Mouse (Mus musculus): Measurements from ENCODE around the gene Mak. TPM values are rescaled to one million over a fixed set of nuclear protein-coding genes. Genes with fewer than 3 reads are reported as not detected.
A peak's percentile ranks its signal among the peaks of the same experiment; 100 is the strongest.

The Mak gene
- total and polyA plus RNA-seq, 3 experiments: not detected

- Histone ChIP-seq H3K27ac (ENCODE audit: control insufficient read depth, low read depth, low read length) (no peak overlapping the region), H3K9ac (ENCODE audit: control insufficient read depth, low read depth, low read length, poor library complexity, severe bottlenecking) (no peak overlapping the region), H3K27me3 (ENCODE audit: control insufficient read depth in 1 of 2, insufficient read depth in 2 of 2, low read length in 2 of 2) (peaks cover 15 to 17% of the 10 kb centered on the region in 2 experiments), H3K9me3 (replicated peaks; ENCODE audit: insufficient read depth, low read length) (no peaks in the 10 kb centered on the region), H3K79me2 (ENCODE audit: control insufficient read depth, insufficient read depth, low read length, poor library complexity) (no peaks in the 10 kb centered on the region), H3K4me1 (ENCODE audit: control insufficient read depth in 1 of 2, insufficient read depth in 2 of 2, low read length in 2 of 2) (no peaks in the 10 kb centered on the region), H3K36me3 (ENCODE audit: control insufficient read depth in 1 of 2, insufficient read depth in 2 of 2, low read length in 2 of 2) (no peaks in the 10 kb centered on the region), H3K4me3 (ENCODE audit: control insufficient read depth in 1 of 2, insufficient read depth in 1 of 2, low read depth in 2 of 2, low read length in 2 of 2) (no peak overlapping the region)
- TF ChIP-seq MEF2A (IDR thresholded peaks at IDR 0.05; ENCODE audit: extremely low read depth, insufficient replicate concordance, low read depth, low read length, poor library complexity, severe bottlenecking) (no peak), RCOR1 (IDR thresholded peaks at IDR 0.05; ENCODE audit: low read depth, low read length) (no peak), HCFC1 (IDR thresholded peaks at IDR 0.05; ENCODE audit: low read depth, low read length) (no peak), TBP (IDR thresholded peaks at IDR 0.05; ENCODE audit: low read depth, low read length) (no peak), ETS1 (IDR thresholded peaks at IDR 0.05; ENCODE audit: low read depth, low read length) (no peak), JUND (IDR thresholded peaks at IDR 0.05; ENCODE audit: low read depth, low read length) (no peak), TAL1 (IDR thresholded peaks at IDR 0.05; ENCODE audit: low read length) (no peak), NRF1 (IDR thresholded peaks at IDR 0.05; ENCODE audit: insufficient read depth, low read depth, low read length, poor library complexity, severe bottlenecking) (no peak), ZNF384 (IDR thresholded peaks at IDR 0.05; ENCODE audit: low read depth, low read length) (no peak), CHD2 (IDR thresholded peaks at IDR 0.05; ENCODE audit: low read length) (no peak), GABPA (IDR thresholded peaks at IDR 0.05; ENCODE audit: low read depth, low read length) (no peak), USF2 (IDR thresholded peaks at IDR 0.05; ENCODE audit: borderline replicate concordance in 1 of 2, insufficient read depth in 1 of 2, low read depth in 1 of 2, low read length in 2 of 2) (no peak), RAD21 (IDR thresholded peaks at IDR 0.05; ENCODE audit: low read depth, low read length) (no peak), GATA1 (IDR thresholded peaks at IDR 0.05; ENCODE audit: low read depth, low read length) (no peak), E2F4 (IDR thresholded peaks at IDR 0.05; ENCODE audit: borderline replicate concordance, low read depth, low read length) (no peak), EP300 (IDR thresholded peaks at IDR 0.05; ENCODE audit: low read depth in 1 of 2, low read length in 2 of 2) (no peak), UBTF (IDR thresholded peaks at IDR 0.05; ENCODE audit: borderline replicate concordance, insufficient read depth, low read depth, low read length) (no peak)
- DNase-seq (ENCODE audit: low read depth, low spot score): no peak
Measured at GRCm38 (mm10) chr13:41088746-41089145, 9.2 kb upstream of the Mak start.

GRCm38 (mm10) chr13:41085140-41085539, 5.6 kb upstream of the Mak start:
- Histone ChIP-seq H3K27ac (ENCODE audit: control insufficient read depth, low read depth, low read length) (no peak overlapping the region), H3K27me3 (ENCODE audit: control insufficient read depth in 1 of 2, insufficient read depth in 2 of 2, low read length in 2 of 2) (peaks cover 0 to 4% of the 10 kb centered on the region in 2 experiments; a peak in 2 of 4 replicates), H3K4me1 (ENCODE audit: control insufficient read depth in 1 of 2, insufficient read depth in 2 of 2, low read length in 2 of 2) (no peaks in the 10 kb centered on the region), H3K9ac (ENCODE audit: control insufficient read depth, low read depth, low read length, poor library complexity, severe bottlenecking) (no peak overlapping the region), H3K4me3 (ENCODE audit: control insufficient read depth in 1 of 2, insufficient read depth in 1 of 2, low read depth in 2 of 2, low read length in 2 of 2) (no peak overlapping the region), H3K79me2 (ENCODE audit: control insufficient read depth, insufficient read depth, low read length, poor library complexity) (no peaks in the 10 kb centered on the region), H3K36me3 (ENCODE audit: control insufficient read depth in 1 of 2, insufficient read depth in 2 of 2, low read length in 2 of 2) (no peaks in the 10 kb centered on the region), H3K9me3 (replicated peaks; ENCODE audit: insufficient read depth, low read length) (no peaks in the 10 kb centered on the region)
- no peak for TF ChIP-seq RCOR1 (IDR thresholded peaks at IDR 0.05; ENCODE audit: low read depth, low read length)
- TF ChIP-seq SMC3 (IDR thresholded peaks at IDR 0.05; ENCODE audit: low read depth, low read length): peak; percentile 77
- no peak for TF ChIP-seq UBTF (IDR thresholded peaks at IDR 0.05; ENCODE audit: borderline replicate concordance, insufficient read depth, low read depth, low read length)
- TF ChIP-seq CTCF (IDR thresholded peaks at IDR 0.05 in 2 of 3, conservative IDR thresholded peaks at IDR 0.05 in 1 of 3; ENCODE audit: control insufficient read depth in 1 of 3, insufficient read depth in 1 of 3, low read depth in 2 of 3, low read length in 3 of 3, poor library complexity in 1 of 3, severe bottlenecking in 1 of 3): peak; percentile 11 to 67 (median 66); a peak in 5 of 6 replicates
- no peak for TF ChIP-seq TAL1 (IDR thresholded peaks at IDR 0.05; ENCODE audit: low read length)
- TF ChIP-seq CHD2 (IDR thresholded peaks at IDR 0.05; ENCODE audit: low read length): no peak
- TF ChIP-seq RAD21 (IDR thresholded peaks at IDR 0.05; ENCODE audit: low read depth, low read length): peak; percentile 64
- TF ChIP-seq ZC3H11A (IDR thresholded peaks at IDR 0.05; ENCODE audit: low read depth, low read length): peak; percentile 60
- DNase-seq (ENCODE audit: low read depth, low spot score): peak; percentile 50

Data from MEL (cell line).